Mouse (Mus musculus): ENCODE data around the gene Abr. TPM values are rescaled to one million over a fixed set of nuclear protein-coding genes. Genes with fewer than 3 reads are reported as not detected.

Abr gene
- polyA plus RNA-seq, 1 experiment: 81.3 TPM

- H3K27me3 ChIP-seq (ENCODE audit: control insufficient read depth, insufficient read depth, insufficient read length): no peaks in the 10 kb centered on the region
- no peak overlapping the region for H3K4me3 ChIP-seq
- H3K79me2 ChIP-seq (ENCODE audit: control insufficient read depth, insufficient read depth): peaks cover 90% of the 10 kb centered on the region
- no peak for TF ChIP-seq TCF3 (IDR thresholded peaks at IDR 0.05; ENCODE audit: insufficient read length, low read depth)
- TF ChIP-seq POLR2AphosphoS2 (IDR thresholded peaks at IDR 0.05; ENCODE audit: insufficient read length, low read depth): no peak
- no peak for TF ChIP-seq TCF12 (IDR thresholded peaks at IDR 0.05; ENCODE audit: insufficient read depth, poor library complexity, severe bottlenecking)
- no peak for TF ChIP-seq MAX (IDR thresholded peaks at IDR 0.05; ENCODE audit: low read depth)
- no peak for TF ChIP-seq MYOG (IDR thresholded peaks at IDR 0.05; ENCODE audit: control insufficient read depth in 1 of 3, insufficient read depth in 1 of 3, insufficient read length in 2 of 3, low read depth in 2 of 3)
- no peak for TF ChIP-seq REST (IDR thresholded peaks at IDR 0.05; ENCODE audit: insufficient read depth, insufficient read length)
- no peak for TF ChIP-seq E2F4 (IDR thresholded peaks at IDR 0.05; ENCODE audit: insufficient read depth)
- no peak for TF ChIP-seq POLR2A (IDR thresholded peaks at IDR 0.05; ENCODE audit: insufficient read length, low read depth)
- TF ChIP-seq USF1 (IDR thresholded peaks at IDR 0.05; ENCODE audit: low read depth): no peak
- no peak for TF ChIP-seq CEBPB (IDR thresholded peaks at IDR 0.05; ENCODE audit: insufficient read depth, poor library complexity, severe bottlenecking)
- TF ChIP-seq SRF (IDR thresholded peaks at IDR 0.05; ENCODE audit: control insufficient read depth, insufficient read length, low read depth): no peak
- TF ChIP-seq MYOD1 (IDR thresholded peaks at IDR 0.05; ENCODE audit: control insufficient read depth in 1 of 3, insufficient read length in 2 of 3, low read depth in 2 of 3): no peak
- no peak overlapping the region for H3ac ChIP-seq (ENCODE audit: control insufficient read depth, insufficient read length)
- H3K4me2 ChIP-seq (ENCODE audit: low read depth): no peak overlapping the region
- H3K36me3 ChIP-seq (ENCODE audit: control insufficient read depth, insufficient read depth): no peaks in the 10 kb centered on the region
These were observed 240.8 kb downstream of the Abr start for GRCm38 (mm10) chr11:76381201-76381885.

- TF ChIP-seq POLR2AphosphoS2 (IDR thresholded peaks at IDR 0.05; ENCODE audit: insufficient read length, low read depth): no peak
- no peak for TF ChIP-seq E2F4 (IDR thresholded peaks at IDR 0.05; ENCODE audit: insufficient read depth)
- TF ChIP-seq POLR2A (IDR thresholded peaks at IDR 0.05; ENCODE audit: insufficient read length, low read depth): no peak
- no peak for TF ChIP-seq MYOG (IDR thresholded peaks at IDR 0.05; ENCODE audit: control insufficient read depth in 1 of 3, insufficient read depth in 1 of 3, insufficient read length in 2 of 3, low read depth in 2 of 3)
- no peak for TF ChIP-seq TCF12 (IDR thresholded peaks at IDR 0.05; ENCODE audit: insufficient read depth, poor library complexity, severe bottlenecking)
- no peak for TF ChIP-seq REST (IDR thresholded peaks at IDR 0.05; ENCODE audit: insufficient read depth, insufficient read length)
- no peak for TF ChIP-seq MAX (IDR thresholded peaks at IDR 0.05; ENCODE audit: low read depth)
- TF ChIP-seq SRF (IDR thresholded peaks at IDR 0.05; ENCODE audit: control insufficient read depth, insufficient read length, low read depth): no peak
- no peak for TF ChIP-seq USF1 (IDR thresholded peaks at IDR 0.05; ENCODE audit: low read depth)
- TF ChIP-seq TCF3 (IDR thresholded peaks at IDR 0.05; ENCODE audit: insufficient read length, low read depth): no peak
- H3K27me3 ChIP-seq (ENCODE audit: control insufficient read depth, insufficient read depth, insufficient read length): no peaks in the 10 kb centered on the region
- H3ac ChIP-seq (ENCODE audit: control insufficient read depth, insufficient read length): no peak overlapping the region
- no peaks in the 10 kb centered on the region for H3K36me3 ChIP-seq (ENCODE audit: control insufficient read depth, insufficient read depth)
- H3K4me2 ChIP-seq (ENCODE audit: low read depth): no peak overlapping the region
- no peak overlapping the region for H3K4me3 ChIP-seq
- peaks cover 77% of the 10 kb centered on the region for H3K79me2 ChIP-seq (ENCODE audit: control insufficient read depth, insufficient read depth)
These were observed 242.1 kb downstream of the Abr start for GRCm38 (mm10) chr11:76379921-76380544.

- H3K4me2 ChIP-seq (ENCODE audit: low read depth): peak overlapping the region; percentile 69
- no peak overlapping the region for H3K4me3 ChIP-seq
- no peaks in the 10 kb centered on the region for H3K36me3 ChIP-seq (ENCODE audit: control insufficient read depth, insufficient read depth)
- no peak overlapping the region for H3ac ChIP-seq (ENCODE audit: control insufficient read depth, insufficient read length)
- peaks cover 76% of the 10 kb centered on the region for H3K79me2 ChIP-seq (ENCODE audit: control insufficient read depth, insufficient read depth)
- H3K27me3 ChIP-seq (ENCODE audit: control insufficient read depth, insufficient read depth, insufficient read length): no peaks in the 10 kb centered on the region
- TF ChIP-seq USF1 (IDR thresholded peaks at IDR 0.05; ENCODE audit: low read depth) (no peak), CEBPB (IDR thresholded peaks at IDR 0.05; ENCODE audit: insufficient read depth, poor library complexity, severe bottlenecking) (no peak), TCF3 (IDR thresholded peaks at IDR 0.05; ENCODE audit: insufficient read length, low read depth) (no peak), TCF12 (IDR thresholded peaks at IDR 0.05; ENCODE audit: insufficient read depth, poor library complexity, severe bottlenecking) (no peak), MAX (IDR thresholded peaks at IDR 0.05; ENCODE audit: low read depth) (no peak), SRF (IDR thresholded peaks at IDR 0.05; ENCODE audit: control insufficient read depth, insufficient read length, low read depth) (no peak), MYOG (IDR thresholded peaks at IDR 0.05; ENCODE audit: control insufficient read depth in 1 of 3, insufficient read depth in 1 of 3, insufficient read length in 2 of 3, low read depth in 2 of 3) (peak in 1 of 3 experiments; percentile 25), POLR2AphosphoS2 (IDR thresholded peaks at IDR 0.05; ENCODE audit: insufficient read length, low read depth) (no peak), MYOD1 (IDR thresholded peaks at IDR 0.05; ENCODE audit: control insufficient read depth in 1 of 3, insufficient read length in 2 of 3, low read depth in 2 of 3) (peak in 1 of 3 experiments; percentile 12), POLR2A (IDR thresholded peaks at IDR 0.05; ENCODE audit: insufficient read length, low read depth) (no peak), E2F4 (IDR thresholded peaks at IDR 0.05; ENCODE audit: insufficient read depth) (no peak), REST (IDR thresholded peaks at IDR 0.05; ENCODE audit: insufficient read depth, insufficient read length) (no peak)
These were observed 245.7 kb downstream of the Abr start for GRCm38 (mm10) chr11:76376425-76376824.

- H3K36me3 ChIP-seq (ENCODE audit: control insufficient read depth, insufficient read depth): no peaks in the 10 kb centered on the region
- no peak overlapping the region for H3ac ChIP-seq (ENCODE audit: control insufficient read depth, insufficient read length)
- H3K27me3 ChIP-seq (ENCODE audit: control insufficient read depth, insufficient read depth, insufficient read length): no peaks in the 10 kb centered on the region
- no peak overlapping the region for H3K4me3 ChIP-seq
- H3K79me2 ChIP-seq (ENCODE audit: control insufficient read depth, insufficient read depth): peaks cover 66% of the 10 kb centered on the region
- H3K4me2 ChIP-seq (ENCODE audit: low read depth): peak overlapping the region; percentile 69
- TF ChIP-seq CEBPB (IDR thresholded peaks at IDR 0.05; ENCODE audit: insufficient read depth, poor library complexity, severe bottlenecking) (no peak), MYOD1 (IDR thresholded peaks at IDR 0.05; ENCODE audit: control insufficient read depth in 1 of 3, insufficient read length in 2 of 3, low read depth in 2 of 3) (no peak), USF1 (IDR thresholded peaks at IDR 0.05; ENCODE audit: low read depth) (no peak), E2F4 (IDR thresholded peaks at IDR 0.05; ENCODE audit: insufficient read depth) (no peak), REST (IDR thresholded peaks at IDR 0.05; ENCODE audit: insufficient read depth, insufficient read length) (no peak), POLR2A (IDR thresholded peaks at IDR 0.05; ENCODE audit: insufficient read length, low read depth) (no peak), TCF12 (IDR thresholded peaks at IDR 0.05; ENCODE audit: insufficient read depth, poor library complexity, severe bottlenecking) (no peak), POLR2AphosphoS2 (IDR thresholded peaks at IDR 0.05; ENCODE audit: insufficient read length, low read depth) (no peak), SRF (IDR thresholded peaks at IDR 0.05; ENCODE audit: control insufficient read depth, insufficient read length, low read depth) (no peak), MAX (IDR thresholded peaks at IDR 0.05; ENCODE audit: low read depth) (no peak), MYOG (IDR thresholded peaks at IDR 0.05; ENCODE audit: control insufficient read depth in 1 of 3, insufficient read depth in 1 of 3, insufficient read length in 2 of 3, low read depth in 2 of 3) (no peak), TCF3 (IDR thresholded peaks at IDR 0.05; ENCODE audit: insufficient read length, low read depth) (no peak)
These were observed 247.5 kb downstream of the Abr start for GRCm38 (mm10) chr11:76374491-76375185.
